Mouse (Mus musculus): ENCODE measurements around the gene Ubash3a. TPM values are rescaled to one million over a fixed set of nuclear protein-coding genes. Genes with fewer than 3 reads are reported as not detected.

The Ubash3a gene
- total RNA-seq, 2 experiments from 2014 or later = 0.54 TPM; not detected in 1

GRCm38 (mm10) chr17:31280269-31280668 is 72.6 kb downstream of the Ubash3a start:
- no peak for DNase-seq

- DNase-seq = no peak
These were observed 74.4 kb downstream of the Ubash3a start for GRCm38 (mm10) chr17:31281830-31282686.

DNA sequence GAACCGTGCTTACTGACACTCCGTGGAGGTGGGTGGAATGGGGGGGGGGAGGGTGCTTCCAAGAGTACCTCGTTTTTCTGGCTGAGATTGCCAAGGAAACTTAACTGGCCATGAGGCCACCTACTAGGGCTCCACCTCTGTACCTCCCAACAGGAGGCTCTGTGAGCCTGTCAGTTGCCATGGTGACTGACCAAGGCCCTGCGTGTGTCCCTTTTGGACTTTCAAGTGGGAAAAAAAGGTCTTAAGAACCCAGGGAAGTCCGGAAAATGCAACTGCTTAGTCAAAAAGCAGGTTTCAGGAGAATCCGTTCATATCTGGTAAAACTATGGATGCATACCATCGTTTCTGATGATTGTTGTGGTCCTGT is 75.0 kb downstream of the Ubash3a start:
- DNase-seq = no peak

DNA sequence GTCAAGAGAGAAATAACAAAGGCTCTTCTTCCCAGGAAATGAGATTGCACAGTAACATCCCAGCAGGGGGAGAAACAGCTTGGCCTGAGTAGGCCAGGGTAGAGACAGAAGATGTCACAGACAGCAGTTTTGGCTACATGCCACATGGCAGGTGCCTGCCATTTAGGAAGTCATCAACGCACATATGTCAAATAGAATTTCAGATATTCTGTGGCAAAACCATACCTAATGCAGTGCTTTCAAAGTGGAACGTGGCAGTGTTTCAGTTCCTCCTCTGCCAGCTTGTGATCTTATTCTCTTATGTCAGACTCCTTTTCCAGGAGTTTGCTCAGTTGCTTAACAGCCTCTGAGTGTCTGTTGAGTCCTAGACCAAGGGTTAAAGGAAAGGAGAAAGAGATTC is 78.2 kb downstream of the Ubash3a start:
- DNase-seq = no peak

DNA sequence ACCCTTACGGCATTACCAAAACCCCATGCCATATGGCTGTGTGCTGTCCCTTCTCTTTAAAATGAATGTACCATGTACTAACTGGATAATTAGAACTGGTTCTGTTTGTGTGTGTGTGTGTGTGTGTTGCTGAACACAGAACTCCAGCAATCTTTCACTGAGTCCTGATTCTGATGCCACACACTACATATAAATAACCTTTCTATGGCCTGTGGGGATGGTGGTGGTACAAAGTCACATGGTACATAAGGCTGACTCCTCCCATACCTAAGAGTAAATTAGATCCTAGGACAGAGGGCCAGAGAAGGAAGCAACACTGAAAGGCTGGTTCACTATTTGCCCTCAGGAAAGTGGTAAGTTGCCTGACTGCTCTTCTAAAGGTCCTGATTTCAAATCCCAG is 78.8 kb downstream of the Ubash3a start, which contains the start of gene Slc37a1:
Gene Slc37a1 (plus strand): TSS at position 301 of the 400 bp plus-strand sequence.
- DNase-seq = no peak

- DNase-seq = no peak
These were observed 79.5 kb downstream of the Ubash3a start for GRCm38 (mm10) chr17:31287216-31287615.

DNA sequence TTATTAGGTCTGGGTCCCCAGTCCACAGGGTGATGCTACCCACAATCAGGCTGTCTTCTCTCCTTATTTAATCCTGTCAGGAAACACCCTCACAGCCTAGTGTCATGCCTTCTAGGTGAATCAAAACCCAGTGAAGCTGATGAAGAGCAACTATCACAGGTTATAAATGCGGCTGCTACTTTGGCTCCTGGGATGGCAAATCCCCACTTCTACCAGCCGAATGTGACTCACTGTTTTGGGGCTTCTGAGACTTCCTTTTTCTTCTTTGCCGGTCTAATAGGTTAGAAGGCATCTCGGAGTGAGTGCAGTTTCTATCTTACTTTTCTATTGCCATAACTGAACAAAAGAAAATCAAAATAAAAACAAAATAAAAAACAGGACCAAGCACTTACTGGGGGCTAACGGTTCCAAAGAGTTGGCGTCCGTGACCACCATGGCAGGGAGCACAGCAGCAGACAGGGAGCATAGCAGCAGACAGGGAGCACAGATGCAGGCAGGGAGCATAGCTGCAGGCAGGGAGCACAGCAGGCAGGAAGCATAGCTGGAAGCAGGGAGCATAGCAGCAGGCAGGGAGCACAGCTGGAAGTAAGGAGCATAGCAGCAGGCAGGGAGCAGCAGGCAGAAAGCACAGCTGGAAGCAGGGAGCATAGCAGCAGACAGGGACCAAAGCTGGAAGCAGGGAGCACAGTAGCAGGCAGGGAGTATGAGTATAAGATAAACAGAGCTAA is 81.5 kb downstream of the Ubash3a start:
- no peak for DNase-seq

GRCm38 (mm10) chr17:31290311-31290710 is 82.6 kb downstream of the Ubash3a start:
- DNase-seq = no peak

GRCm38 (mm10) chr17:31290859-31291258 is 83.2 kb downstream of the Ubash3a start:
- DNase-seq = peak in 1 of 2 experiments; percentile 35

DNA sequence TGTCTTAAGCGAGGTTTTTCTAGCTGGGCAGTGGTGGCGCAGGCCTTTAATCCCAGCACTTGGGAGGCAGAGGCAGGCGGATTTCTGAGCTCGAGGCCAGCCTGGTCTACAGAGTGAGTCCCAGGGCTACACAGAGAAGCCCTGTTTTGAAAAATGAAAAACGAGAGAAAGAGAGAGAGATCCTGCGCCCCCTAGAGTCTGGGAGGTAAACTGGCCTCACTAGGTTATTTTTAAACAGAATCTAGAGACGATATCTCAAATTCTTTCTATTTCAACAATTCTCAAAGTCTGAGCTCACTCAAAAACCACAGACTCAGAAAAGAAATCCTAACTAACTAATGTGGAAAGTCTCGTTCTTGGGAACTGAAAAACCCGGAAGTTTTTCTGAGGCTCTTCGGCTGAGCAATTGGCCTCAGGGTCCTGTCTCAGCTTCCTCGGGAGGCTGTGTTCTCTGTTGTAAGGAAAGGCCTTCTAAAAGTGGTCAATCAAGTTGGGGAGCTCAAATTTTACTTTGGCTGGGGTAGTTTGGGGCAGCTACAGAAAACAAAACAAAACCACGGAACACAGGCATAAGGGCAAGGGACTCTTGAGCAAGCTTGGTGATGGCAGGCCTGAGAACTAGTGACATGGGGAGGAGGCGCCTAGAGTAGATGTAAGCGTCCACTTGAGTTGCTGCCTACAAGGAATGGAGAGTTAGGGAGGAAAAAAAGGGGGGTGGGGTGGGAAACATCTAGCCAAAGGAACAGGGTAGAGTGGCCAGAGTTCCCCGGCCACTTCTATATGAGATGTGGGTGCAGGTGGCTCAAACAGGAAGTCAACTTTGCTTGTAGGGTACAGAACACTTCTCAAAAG is 86.9 kb downstream of the Ubash3a start:
- DNase-seq = peak in 1 of 2 experiments; percentile 53

DNA sequence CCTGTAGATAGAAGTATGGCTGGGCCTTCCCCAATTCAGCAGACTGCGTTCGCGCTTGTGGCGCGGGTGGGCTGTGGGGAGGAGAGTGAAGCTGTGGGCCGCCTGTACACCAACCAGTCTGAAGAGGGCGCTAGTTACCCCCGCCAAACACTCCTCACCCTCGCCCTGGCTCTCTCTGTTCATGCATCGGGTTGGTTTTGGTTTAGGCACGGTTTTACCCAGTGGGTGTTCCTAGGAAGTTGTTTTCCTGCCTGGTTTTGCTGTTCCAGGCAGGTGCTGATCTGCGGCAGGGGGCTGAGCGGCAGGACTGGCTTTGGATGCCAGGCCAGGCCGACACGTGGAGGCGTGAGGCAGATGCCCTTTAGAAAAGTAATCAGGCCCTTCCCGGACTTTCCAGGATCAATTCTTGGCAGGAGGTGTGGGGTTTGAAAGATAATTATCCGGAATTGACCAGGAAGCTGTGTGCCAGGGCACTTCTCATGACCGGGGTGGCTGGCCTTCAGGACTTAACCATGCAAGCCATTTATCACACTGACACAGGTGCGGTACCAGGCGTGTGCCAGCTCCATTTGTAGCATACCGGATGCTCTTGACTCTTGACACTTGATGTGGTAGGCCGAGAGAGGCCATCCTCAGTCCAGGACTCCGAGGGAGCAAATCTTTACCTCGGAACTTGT is 87.7 kb downstream of the Ubash3a start:
- DNase-seq = peak in 1 of 2 experiments; percentile 48

DNA sequence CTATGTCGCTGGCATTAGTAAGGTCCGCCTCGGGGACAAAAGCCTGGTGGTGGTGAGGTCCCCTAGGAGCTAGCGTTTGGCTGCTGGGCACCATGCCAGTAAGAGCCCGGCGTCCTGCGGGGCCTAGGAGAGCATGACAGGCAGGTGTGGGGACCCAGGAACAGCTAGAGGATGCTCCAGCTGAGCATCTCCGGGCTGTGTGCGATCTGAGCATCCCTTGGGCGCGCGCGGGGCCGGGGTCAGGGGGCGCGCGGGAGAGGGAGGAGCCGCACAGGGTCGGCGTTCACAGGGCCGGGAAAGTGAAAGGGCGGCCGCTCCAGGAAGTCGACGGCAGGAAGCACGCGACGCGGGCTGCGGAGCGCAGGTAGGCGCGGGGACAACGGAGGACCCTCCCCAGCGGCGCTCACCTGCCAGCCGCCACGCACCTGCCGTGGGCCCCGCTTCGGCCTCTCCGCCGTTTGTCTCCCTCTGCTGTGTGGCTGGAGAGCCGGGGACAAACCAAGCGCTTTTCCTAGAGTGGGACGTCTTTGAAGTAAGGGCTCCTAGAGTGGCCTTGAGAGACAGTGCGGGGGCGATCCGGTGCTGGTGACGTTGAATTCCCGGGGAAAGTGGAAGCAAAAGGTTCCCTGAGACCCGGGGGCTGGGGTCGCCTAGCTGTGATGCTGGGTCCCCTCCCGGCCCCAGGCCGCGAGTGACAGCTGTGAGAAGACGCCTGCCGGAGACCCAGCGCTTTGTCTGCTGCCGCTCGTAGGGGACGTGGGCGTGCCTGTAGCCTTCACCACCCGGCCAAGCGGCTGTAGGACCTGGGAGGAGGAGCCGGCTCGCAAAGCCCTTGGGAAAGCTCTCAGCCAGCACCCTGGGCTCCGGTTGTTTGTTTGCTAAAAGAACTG is 88.5 kb downstream of the Ubash3a start:
- DNase-seq = peak; percentile 87 to 90

Other genes starting within 250 kb of the Ubash3a start
- gene Abcg1, start 150.2 kb upstream of the Ubash3a start, total RNA-seq (2021) = 1 to 10 TPM; 7.9 to 8.9 TPM
- gene Tff3, start 78.2 kb upstream of the Ubash3a start, total RNA-seq (2021) = not detected
- not detected for gene Tff2, start 63.6 kb upstream of the Ubash3a start, total RNA-seq (2021)
- gene Tff1, start 42.6 kb upstream of the Ubash3a start, total RNA-seq (2021) = not detected
- gene Tmprss3, start 8.9 kb upstream of the Ubash3a start, total RNA-seq (2021) = not detected
- 1 to 10 TPM in 1 of 2 experiments, under 1 TPM in 1; 0.79 to 1.7 TPM for gene Rsph1, start 69.5 kb downstream of the Ubash3a start, total RNA-seq (2021)
- gene Slc37a1, start 78.9 kb downstream of the Ubash3a start, total RNA-seq (2021) = 10 to 100 TPM in 1 of 2 experiments, 1 to 10 TPM in 1; 7.5 to 10.3 TPM
- 1 to 10 TPM; 3.4 to 3.8 TPM for gene Pde9a, start 178.3 kb downstream of the Ubash3a start, total RNA-seq (2021)

All from heart, adult 18-20 months (tissue).